Mouse (Mus musculus): ENCODE data around the gene Xpr1. TPM values are rescaled to one million over a fixed set of nuclear protein-coding genes. Genes with fewer than 3 reads are reported as not detected.

Gene Xpr1
- total RNA-seq, 2 experiments from 2014 or later = 28.3 to 38.1 TPM

GRCm38 (mm10) chr1:155236306-155237024 lies 180.8 kb downstream of the Xpr1 start:
- ATAC-seq (replicated peaks; ENCODE audit: low FRiP score, poor library complexity, severe bottlenecking) = no peak

- no peak for ATAC-seq (replicated peaks; ENCODE audit: low FRiP score, poor library complexity, severe bottlenecking)
Measured at GRCm38 (mm10) chr1:155235641-155236040, 181.6 kb downstream of the Xpr1 start.

DNA sequence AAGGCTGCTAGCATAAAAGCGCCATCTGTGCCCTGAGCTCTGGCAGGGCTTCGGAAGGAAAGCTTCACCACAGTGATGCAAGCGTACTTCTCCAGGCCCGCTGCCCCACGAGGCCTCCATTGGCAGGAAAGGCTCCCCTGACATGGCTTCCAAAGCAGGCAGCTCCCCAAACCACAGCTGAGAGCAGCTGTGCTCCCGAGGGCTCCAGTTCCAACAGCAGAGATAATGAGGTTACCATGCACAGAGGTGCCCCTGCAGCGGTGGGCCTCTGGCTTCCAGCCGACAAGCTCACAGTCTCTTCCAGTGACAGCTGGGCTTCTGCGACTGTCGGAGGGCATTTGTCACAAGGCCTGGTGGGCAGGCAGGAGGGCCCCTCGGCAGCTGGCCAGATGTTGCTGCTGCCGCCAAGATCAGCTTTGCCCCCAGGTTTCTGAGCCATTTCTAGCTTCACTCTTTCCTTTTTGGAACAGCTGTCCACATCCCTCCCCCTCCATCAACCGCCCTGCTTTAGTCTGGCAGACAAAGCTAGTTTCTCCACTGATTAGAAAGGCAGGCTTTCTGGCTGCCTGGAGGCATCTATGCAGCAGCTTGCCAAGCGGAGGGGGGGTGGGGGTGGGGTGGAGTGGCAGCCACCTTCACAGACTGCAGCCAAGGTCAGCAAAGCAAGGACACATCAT lies 183.1 kb downstream of the Xpr1 start:
- no peak for ATAC-seq (replicated peaks; ENCODE audit: low FRiP score, poor library complexity, severe bottlenecking)

DNA sequence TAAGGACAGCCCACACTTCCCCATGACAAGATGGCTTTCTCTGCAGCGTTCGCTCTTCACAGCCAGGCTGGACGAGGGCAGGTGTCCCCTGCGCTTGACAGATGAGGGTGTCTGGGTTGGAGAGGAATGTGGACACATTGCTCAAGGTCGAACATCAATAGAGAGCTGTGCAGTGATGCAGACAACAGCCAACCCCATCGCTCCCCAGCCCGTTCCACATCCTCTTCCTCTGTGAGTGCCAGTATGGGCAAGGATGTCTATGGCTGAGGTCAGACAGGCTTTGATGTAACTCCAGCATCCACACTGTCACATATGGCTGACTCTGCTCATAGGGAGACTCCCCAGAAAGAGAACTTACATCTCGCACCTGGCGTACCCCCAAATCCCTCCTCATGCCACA lies 183.8 kb downstream of the Xpr1 start:
- no peak for ATAC-seq (replicated peaks; ENCODE audit: low FRiP score, poor library complexity, severe bottlenecking)

DNA sequence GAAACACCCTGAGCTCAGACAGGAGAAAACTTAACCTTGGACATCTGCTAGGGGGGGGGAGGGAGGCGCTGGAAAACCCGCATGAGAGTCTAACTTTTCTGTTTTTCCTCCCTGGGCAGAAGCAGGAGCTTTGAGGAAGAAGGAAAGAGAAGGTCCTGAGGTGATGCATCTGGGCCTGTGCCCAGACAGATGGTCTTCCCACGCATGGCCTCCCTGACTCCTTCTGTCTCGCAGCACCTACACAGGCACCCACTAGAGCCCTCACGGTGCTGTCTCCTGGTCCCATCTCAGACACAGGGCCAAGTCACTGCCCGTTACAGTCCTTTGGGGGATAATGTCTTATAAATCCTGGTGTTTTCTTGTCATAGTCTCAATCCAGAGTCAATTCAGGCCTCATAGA lies 184.4 kb downstream of the Xpr1 start:
- no peak for ATAC-seq (replicated peaks; ENCODE audit: low FRiP score, poor library complexity, severe bottlenecking)

DNA sequence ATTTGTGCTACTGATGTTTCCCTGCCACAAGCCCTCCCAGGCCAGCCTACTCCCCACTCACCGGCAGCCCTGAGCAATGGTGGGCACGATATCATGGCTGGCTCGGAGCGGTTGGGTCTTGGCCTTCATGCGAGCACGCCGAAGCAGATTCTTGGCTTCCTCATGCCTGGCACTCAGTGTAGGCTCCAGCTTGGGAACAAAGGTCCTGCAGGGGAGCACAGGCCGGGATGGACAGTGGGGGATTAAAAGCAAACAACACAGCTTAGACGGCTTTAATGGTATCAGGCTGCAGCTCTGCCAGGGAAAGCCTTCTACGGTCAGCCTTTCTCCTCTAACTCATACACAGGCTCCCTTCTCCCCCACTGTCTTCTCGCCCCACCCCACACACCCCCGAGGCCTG lies 184.8 kb downstream of the Xpr1 start:
- no peak for ATAC-seq (replicated peaks; ENCODE audit: low FRiP score, poor library complexity, severe bottlenecking)

DNA sequence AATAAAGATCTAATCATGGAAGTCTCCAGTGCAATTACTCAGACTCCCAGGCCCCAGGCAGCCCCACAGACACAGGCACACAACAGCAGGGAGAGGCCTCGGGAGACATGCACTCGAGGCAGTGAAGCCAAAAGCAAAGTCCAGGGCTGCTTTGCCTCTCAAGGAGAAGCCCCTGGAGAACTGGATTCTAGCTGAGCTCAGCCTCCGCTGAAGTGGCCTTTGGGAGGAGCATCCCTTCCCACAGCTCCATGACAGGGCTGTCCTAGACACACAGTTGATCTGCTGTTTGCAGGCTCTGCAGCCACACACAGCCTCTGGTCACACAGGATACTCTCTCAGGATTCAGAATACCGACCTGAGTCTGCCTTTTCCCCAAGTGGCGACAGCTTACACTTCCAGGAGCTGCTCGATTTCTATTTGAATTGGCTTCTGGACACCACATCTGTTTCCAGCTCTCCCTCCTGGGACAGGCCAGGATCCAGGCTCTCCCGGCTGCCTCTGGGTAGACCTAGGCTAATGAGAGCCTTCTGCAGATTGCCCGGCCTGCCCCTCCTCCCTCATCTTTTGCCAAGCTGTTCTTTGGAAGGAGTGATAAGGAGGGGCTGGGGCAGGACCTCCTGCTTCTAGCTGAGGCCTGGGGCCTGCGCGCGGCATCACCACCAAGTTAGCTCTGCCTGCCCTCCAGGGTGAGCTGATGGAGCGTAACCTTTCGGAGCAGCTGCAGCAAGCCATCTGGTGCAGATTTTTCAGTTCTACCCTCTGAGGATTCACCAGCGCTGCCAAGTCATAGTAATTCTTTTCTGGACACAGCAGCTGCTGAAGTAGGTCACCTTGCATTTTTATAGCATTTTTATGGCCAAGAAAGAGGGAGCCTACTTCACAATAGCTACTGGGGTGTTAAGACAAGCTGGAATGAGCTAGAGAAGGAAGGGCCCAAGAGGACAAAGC lies 187.5 kb downstream of the Xpr1 start:
- no peak for ATAC-seq (replicated peaks; ENCODE audit: low FRiP score, poor library complexity, severe bottlenecking)

Other genes starting within 250 kb of the Xpr1 start
- not detected in 2 replicates for gene BC034090, start 173.0 kb downstream of the Xpr1 start, total RNA-seq (2015; ENCODE audit: low replicate concordance)
- gene BC034090, start 173.0 kb downstream of the Xpr1 start, total RNA-seq (2017; ENCODE audit: low replicate concordance) = not detected in 2 replicates
- gene Acbd6, start 140.7 kb upstream of the Xpr1 start, total RNA-seq (2015; ENCODE audit: low replicate concordance) = 17.7 and 25.2 TPM in 2 replicates
- gene Acbd6, start 140.7 kb upstream of the Xpr1 start, total RNA-seq (2017; ENCODE audit: low replicate concordance) = 0.30 and 21.3 TPM in 2 replicates

Data from erythroid progenitor cell, adult 5-6 weeks (primary cell).